Mouse (Mus musculus): ENCODE results near the gene Dnttip2. TPM values are rescaled to one million over a fixed set of nuclear protein-coding genes. Genes with fewer than 3 reads are reported as not detected.

Dnttip2 gene
- polyA plus RNA-seq, 1 experiment from 2014 or later: 39.2 TPM

DNA sequence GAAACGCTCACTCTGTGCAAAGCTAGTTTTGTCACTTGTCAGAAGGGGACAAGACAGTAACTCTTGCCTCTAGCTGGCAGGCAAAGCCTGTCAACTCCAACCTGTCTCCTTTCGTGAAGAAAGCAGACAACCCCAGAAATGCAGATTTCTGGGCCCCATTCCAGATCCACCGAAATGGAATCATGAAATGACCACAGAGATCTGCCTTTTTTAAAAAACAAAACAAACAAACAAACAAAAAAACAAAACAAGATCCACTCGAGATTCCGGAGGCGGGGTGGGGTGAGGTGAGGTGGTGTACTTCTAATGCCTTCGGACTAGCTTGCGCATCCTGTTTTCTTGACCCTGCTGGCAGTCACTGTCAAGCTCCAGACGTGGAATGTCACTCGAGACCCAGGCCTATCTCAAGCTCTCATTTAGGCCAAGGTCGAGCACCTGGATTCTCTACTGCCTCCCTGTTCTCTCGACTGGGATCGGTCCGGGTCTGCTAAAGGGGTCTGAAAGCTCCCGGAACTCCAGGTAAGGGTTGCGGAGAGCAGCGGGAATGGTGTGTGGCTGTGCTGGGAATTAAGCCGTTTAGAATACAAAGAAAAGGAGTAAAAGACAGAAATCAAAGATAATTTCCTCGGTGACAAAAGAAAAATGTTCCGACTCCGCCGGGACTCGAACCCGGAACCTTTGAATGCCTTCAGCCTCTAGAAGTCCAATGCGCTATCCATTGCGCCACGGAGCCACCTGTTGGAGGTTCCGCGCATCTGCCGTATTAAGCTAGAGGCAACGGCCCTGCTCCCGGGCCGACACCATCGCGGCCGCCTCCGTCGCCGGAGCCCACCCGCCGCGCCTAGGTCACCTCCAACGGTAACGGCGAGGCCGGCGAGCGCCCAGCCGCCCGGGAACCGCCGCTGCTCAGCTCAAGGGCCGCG lies 18.4 kb downstream of the Dnttip2 start:
- Histone ChIP-seq H3K27ac (replicated peaks) (peak overlapping the region; percentile 97), H3K9ac (ENCODE audit: low read length) (peak overlapping the region; percentile 92), H3K4me3 (ENCODE audit: low read depth, low read length) (peak overlapping the region; percentile 90), H3K4me2 (replicated peaks; ENCODE audit: low read depth) (peak overlapping the region; percentile 71), H3K9me3 (ENCODE audit: control insufficient read depth, low read length) (no peaks in the 10 kb centered on the region), H3K36me3 (ENCODE audit: control insufficient read depth, insufficient read depth, low read length) (no peaks in the 10 kb centered on the region), H3K27me3 (ENCODE audit: control insufficient read depth, insufficient read depth, low read length) (no peaks in the 10 kb centered on the region), H3K4me1 (replicated peaks; ENCODE audit: control insufficient read depth, insufficient read depth) (no peaks in the 10 kb centered on the region; the same call in 1 of the 2 replicates)
- ATAC-seq (ENCODE audit: low FRiP score, low TSS enrichment): peak; percentile 68
- TF ChIP-seq EP300 (optimal IDR thresholded peaks at IDR 0.05) (no peak), CTCF (IDR thresholded peaks at IDR 0.05; ENCODE audit: low read depth) (peak; percentile 55)
- WGBS: 6% methylated on average over 54 of the region's 54 CpGs
- DNase-seq (ENCODE audit: low spot score): peak; percentile 93

GRCm38 (mm10) chr3:122293223-122293953 lies 19.2 kb downstream of the Dnttip2 start:
- Histone ChIP-seq H3K4me3 (ENCODE audit: low read depth, low read length) (peak overlapping the region; percentile 90), H3K4me1 (replicated peaks; ENCODE audit: control insufficient read depth, insufficient read depth) (no peaks in the 10 kb centered on the region; the same call in 1 of the 2 replicates), H3K9ac (ENCODE audit: low read length) (peak overlapping the region; percentile 92), H3K4me2 (replicated peaks; ENCODE audit: low read depth) (peak overlapping the region; percentile 71), H3K27ac (replicated peaks) (peak overlapping the region; percentile 97), H3K27me3 (ENCODE audit: control insufficient read depth, insufficient read depth, low read length) (no peaks in the 10 kb centered on the region), H3K36me3 (ENCODE audit: control insufficient read depth, insufficient read depth, low read length) (no peaks in the 10 kb centered on the region), H3K9me3 (ENCODE audit: control insufficient read depth, low read length) (no peaks in the 10 kb centered on the region)
- no peak for TF ChIP-seq EP300 (optimal IDR thresholded peaks at IDR 0.05)
- no peak; the same call in 1 of the 2 replicates for TF ChIP-seq CTCF (IDR thresholded peaks at IDR 0.05; ENCODE audit: low read depth)
- under 1% methylated on average over 84 of the region's 105 CpGs for WGBS
- ATAC-seq (ENCODE audit: low FRiP score, low TSS enrichment) (peak; percentile 81), DNase-seq (ENCODE audit: low spot score) (peak; percentile 90)

DNA sequence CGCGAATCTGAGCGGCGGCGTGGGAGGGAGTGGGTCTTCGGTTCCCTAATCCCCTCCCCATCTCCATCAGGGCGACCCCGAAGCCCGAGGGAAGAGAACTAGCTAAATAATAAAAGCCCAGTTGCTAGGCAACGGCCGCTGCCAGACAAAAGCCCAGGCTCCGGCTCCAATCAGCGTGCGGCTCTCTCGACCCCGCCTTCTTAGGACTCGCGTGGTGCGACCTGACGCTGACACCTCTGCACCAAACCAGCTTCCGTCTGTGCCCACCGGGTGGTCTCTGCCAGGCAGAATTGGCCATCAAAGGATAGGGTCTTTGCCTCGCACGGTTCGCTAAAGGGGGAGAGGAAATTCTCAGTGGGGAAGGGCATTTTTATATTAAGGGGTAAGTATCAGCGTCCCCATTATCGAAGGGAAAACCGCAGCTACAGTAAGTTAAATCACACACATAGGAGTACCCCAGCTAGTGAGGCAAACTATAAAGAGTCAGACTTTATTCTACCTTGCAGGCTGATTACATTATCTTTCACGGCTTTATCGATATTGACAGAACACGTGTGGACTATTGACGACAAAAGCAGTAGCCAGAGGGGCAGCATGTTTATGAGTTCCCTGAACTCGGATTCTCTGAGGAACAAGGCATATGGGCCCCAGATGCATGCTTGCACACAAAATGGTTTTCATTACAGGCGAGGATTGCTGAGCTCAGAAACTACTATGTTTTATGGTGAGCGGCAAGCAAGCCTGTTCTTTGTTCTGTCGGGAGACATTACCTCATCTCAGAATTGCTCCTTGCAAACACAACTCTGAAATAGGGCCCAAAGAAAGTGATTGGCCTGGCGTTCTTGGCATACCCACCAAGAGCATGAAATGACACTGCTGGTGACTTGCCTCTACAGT lies 20.0 kb downstream of the Dnttip2 start, which contains the start of gene Bcar3:
TSS of gene Bcar3 (plus strand) at position 183 of the 897 bp plus-strand sequence.
- Histone ChIP-seq H3K9me3 (ENCODE audit: control insufficient read depth, low read length) (no peaks in the 10 kb centered on the region), H3K4me3 (ENCODE audit: low read depth, low read length) (peak within 1 kb of the TSS; percentile 90), H3K4me2 (replicated peaks; ENCODE audit: low read depth) (peak within 1 kb of the TSS; percentile 71), H3K9ac (ENCODE audit: low read length) (peak within 1 kb of the TSS; percentile 92), H3K36me3 (ENCODE audit: control insufficient read depth, insufficient read depth, low read length) (no peaks in the 10 kb centered on the region), H3K4me1 (replicated peaks; ENCODE audit: control insufficient read depth, insufficient read depth) (no peaks in the 10 kb centered on the region; the same call in 1 of the 2 replicates), H3K27me3 (ENCODE audit: control insufficient read depth, insufficient read depth, low read length) (no peaks in the 10 kb centered on the region), H3K27ac (replicated peaks) (peak within 1 kb of the TSS; percentile 97)
- WGBS: 6% methylated on average over 36 of the region's 37 CpGs
- TF ChIP-seq CTCF (IDR thresholded peaks at IDR 0.05; ENCODE audit: low read depth) (no peak), EP300 (optimal IDR thresholded peaks at IDR 0.05) (no peak)
- peak; percentile 41; the same call in 1 of the 2 replicates for ATAC-seq (ENCODE audit: low FRiP score, low TSS enrichment)
- peak; percentile 90 for DNase-seq (ENCODE audit: low spot score)

- ATAC-seq (ENCODE audit: low FRiP score, low TSS enrichment) (no peak), DNase-seq (ENCODE audit: low spot score) (peak; percentile 71)
- no peak overlapping the region for H3K4me3 ChIP-seq (ENCODE audit: low read depth, low read length)
- TF ChIP-seq CTCF (IDR thresholded peaks at IDR 0.05; ENCODE audit: low read depth) (peak; percentile 87), EP300 (optimal IDR thresholded peaks at IDR 0.05) (no peak)
- H3K4me2 ChIP-seq (replicated peaks; ENCODE audit: low read depth): no peak overlapping the region
- H3K36me3 ChIP-seq (ENCODE audit: control insufficient read depth, insufficient read depth, low read length): no peaks in the 10 kb centered on the region
- no peaks in the 10 kb centered on the region for H3K9me3 ChIP-seq (ENCODE audit: control insufficient read depth, low read length)
- 16% methylated on average over 5 of the region's 5 CpGs for WGBS
- no peaks in the 10 kb centered on the region for H3K27me3 ChIP-seq (ENCODE audit: control insufficient read depth, insufficient read depth, low read length)
- no peak overlapping the region for H3K9ac ChIP-seq (ENCODE audit: low read length)
- no peak overlapping the region for H3K27ac ChIP-seq (replicated peaks)
- H3K4me1 ChIP-seq (replicated peaks; ENCODE audit: control insufficient read depth, insufficient read depth): no peaks in the 10 kb centered on the region; the same call in 1 of the 2 replicates
Measured at GRCm38 (mm10) chr3:122295511-122295910, 21.3 kb downstream of the Dnttip2 start.

GRCm38 (mm10) chr3:122296979-122297378 lies 22.8 kb downstream of the Dnttip2 start:
- no peaks in the 10 kb centered on the region; the same call in 1 of the 2 replicates for H3K4me1 ChIP-seq (replicated peaks; ENCODE audit: control insufficient read depth, insufficient read depth)
- DNase-seq (ENCODE audit: low spot score) (no peak), ATAC-seq (ENCODE audit: low FRiP score, low TSS enrichment) (no peak)
- H3K27me3 ChIP-seq (ENCODE audit: control insufficient read depth, insufficient read depth, low read length): no peaks in the 10 kb centered on the region
- H3K9me3 ChIP-seq (ENCODE audit: control insufficient read depth, low read length): no peaks in the 10 kb centered on the region
- no peak overlapping the region for H3K4me2 ChIP-seq (replicated peaks; ENCODE audit: low read depth)
- H3K4me3 ChIP-seq (ENCODE audit: low read depth, low read length): no peak overlapping the region
- H3K27ac ChIP-seq (replicated peaks): no peak overlapping the region
- no peaks in the 10 kb centered on the region for H3K36me3 ChIP-seq (ENCODE audit: control insufficient read depth, insufficient read depth, low read length)
- no peak for TF ChIP-seq EP300 (optimal IDR thresholded peaks at IDR 0.05)
- no peak for TF ChIP-seq CTCF (IDR thresholded peaks at IDR 0.05; ENCODE audit: low read depth)
- H3K9ac ChIP-seq (ENCODE audit: low read length): no peak overlapping the region
- WGBS: 65% methylated on average over 5 of the region's 5 CpGs

Measured in stomach, postnatal 0 days (tissue).